Mouse (Mus musculus): ENCODE measurements around the gene Ackr4.

Ackr4 gene

GRCm38 (mm10) chr9:104126833-104127232, at the start of gene Ackr4:
Gene Ackr4, minus strand, starts transcription at chr9:104126933.
- 69% methylated on average over 3 of the region's 3 CpGs for WGBS

- 95% methylated on average over 6 of the region's 6 CpGs for WGBS
Observed at GRCm38 (mm10) chr9:104172342-104172741, 45.6 kb upstream of the Ackr4 start.

- 94% methylated on average over 6 of the region's 6 CpGs for WGBS
Observed at GRCm38 (mm10) chr9:104171651-104172050, 44.9 kb upstream of the Ackr4 start.

GRCm38 (mm10) chr9:104169986-104170385, 43.3 kb upstream of the Ackr4 start:
- WGBS: 96% methylated on average over 10 of the region's 10 CpGs

- 89% methylated on average over 5 of the region's 5 CpGs for WGBS
Observed at GRCm38 (mm10) chr9:104165926-104166325, 39.2 kb upstream of the Ackr4 start.

GRCm38 (mm10) chr9:104164194-104164593, 37.5 kb upstream of the Ackr4 start:
- WGBS: 80% methylated on average over 5 of the region's 5 CpGs

- WGBS: 79% methylated on average over 7 of the region's 7 CpGs
Observed at GRCm38 (mm10) chr9:104161117-104161516, 34.4 kb upstream of the Ackr4 start.

- 95% methylated on average over 7 of the region's 7 CpGs for WGBS
Observed at GRCm38 (mm10) chr9:104157291-104157690, 30.6 kb upstream of the Ackr4 start.

- WGBS: 96% methylated on average over 8 of the region's 8 CpGs
Observed at GRCm38 (mm10) chr9:104156506-104156905, 29.8 kb upstream of the Ackr4 start.

- WGBS: 85% methylated on average over 14 of the region's 14 CpGs
Observed at GRCm38 (mm10) chr9:104155100-104155715, 28.5 kb upstream of the Ackr4 start.

GRCm38 (mm10) chr9:104152121-104152520, 25.4 kb upstream of the Ackr4 start:
- 87% methylated on average over 7 of the region's 7 CpGs for WGBS

GRCm38 (mm10) chr9:104148969-104149368, 22.2 kb upstream of the Ackr4 start:
- WGBS: 80% methylated on average over 7 of the region's 7 CpGs

- 89% methylated on average over 7 of the region's 7 CpGs for WGBS
Observed at GRCm38 (mm10) chr9:104146683-104147082, 19.9 kb upstream of the Ackr4 start.

GRCm38 (mm10) chr9:104144314-104144996, 17.7 kb upstream of the Ackr4 start:
- WGBS: 87% methylated on average over 8 of the region's 8 CpGs

- whole genome bisulfite sequencing: 92% methylated on average over 14 of the region's 14 CpGs
Observed at GRCm38 (mm10) chr9:104142805-104143204, 16.1 kb upstream of the Ackr4 start.

- 73% methylated on average over 6 of the region's 6 CpGs for WGBS
Observed at GRCm38 (mm10) chr9:104140351-104140750, 13.6 kb upstream of the Ackr4 start.

GRCm38 (mm10) chr9:104130141-104130755, 3.5 kb upstream of the Ackr4 start:
- 83% methylated on average over 9 of the region's 9 CpGs for WGBS

- 33% methylated on average over 2 of the region's 2 CpGs for WGBS
Observed at GRCm38 (mm10) chr9:104128110-104128509, 1.4 kb upstream of the Ackr4 start.

GRCm38 (mm10) chr9:104123622-104124021, 3.1 kb downstream of the Ackr4 start:
- 59% methylated on average over 5 of the region's 5 CpGs for WGBS

GRCm38 (mm10) chr9:104123101-104123500, 3.6 kb downstream of the Ackr4 start:
- 67% methylated on average over 5 of the region's 5 CpGs for WGBS

- 62% methylated on average over 5 of the region's 5 CpGs for WGBS
Observed at GRCm38 (mm10) chr9:104109151-104109550, 17.6 kb downstream of the Ackr4 start.

GRCm38 (mm10) chr9:104108571-104109143, 18.1 kb downstream of the Ackr4 start:
- WGBS: 84% methylated on average over 2 of the region's 2 CpGs

- 76% methylated on average over 6 of the region's 6 CpGs for WGBS
Observed at GRCm38 (mm10) chr9:104107482-104107881, 19.3 kb downstream of the Ackr4 start.
